Mouse (Mus musculus) lung, postnatal 25 days (tissue): ENCODE data around the gene Gm10840.

Experiments used
- DNase-seq: peaks from one replicate; pipeline ENCODE4 v3.0.0; 2022; ENCODE audit warnings: low spot score

Gm10840 gene

DNA sequence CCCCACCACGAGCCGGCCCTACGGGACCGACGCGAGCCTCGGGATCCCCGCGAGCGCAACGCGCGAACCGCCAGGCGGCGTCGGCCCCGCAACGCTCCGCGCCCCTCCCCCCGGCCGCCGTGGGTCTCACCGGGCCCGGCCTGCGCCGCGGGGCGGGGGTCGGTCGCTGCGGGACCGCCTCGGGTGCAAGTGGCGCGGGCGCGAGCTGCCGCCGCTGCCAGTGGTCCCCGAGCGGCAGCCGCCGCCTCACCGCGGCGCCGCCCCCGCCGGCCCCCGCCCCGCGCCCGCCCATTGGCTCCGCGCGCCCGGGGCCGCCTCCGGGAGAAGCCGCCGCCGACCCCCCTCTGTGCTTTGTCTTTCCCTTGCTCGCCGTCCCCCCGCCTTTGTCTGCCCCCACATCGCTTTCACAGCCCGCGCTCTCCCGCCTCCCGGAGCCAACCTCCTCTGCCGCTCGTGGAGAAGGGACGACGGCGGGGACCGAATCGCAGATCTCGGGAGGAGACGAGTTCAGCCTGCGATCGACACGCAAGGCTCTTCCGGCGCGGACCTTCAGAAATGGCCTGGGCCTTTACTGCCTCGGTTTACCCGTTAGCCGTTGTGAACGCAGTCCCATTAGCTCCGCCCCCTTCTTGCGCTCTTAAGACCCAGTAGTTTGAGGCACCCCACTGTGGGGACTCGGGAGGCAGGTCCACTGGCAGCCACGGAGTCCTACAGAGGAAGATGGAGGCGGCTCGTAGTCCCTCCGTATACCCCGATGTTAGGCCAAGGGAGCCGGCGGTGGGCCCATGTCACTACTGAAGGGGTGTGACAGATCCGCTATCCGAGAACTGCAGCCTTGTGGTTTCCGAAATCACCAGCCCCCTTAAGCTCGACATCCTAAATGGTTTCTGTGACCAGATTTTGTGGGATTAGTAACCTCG is 469 bp upstream of the Gm10840 start:
- peak; percentile 79 for DNase-seq

DNA sequence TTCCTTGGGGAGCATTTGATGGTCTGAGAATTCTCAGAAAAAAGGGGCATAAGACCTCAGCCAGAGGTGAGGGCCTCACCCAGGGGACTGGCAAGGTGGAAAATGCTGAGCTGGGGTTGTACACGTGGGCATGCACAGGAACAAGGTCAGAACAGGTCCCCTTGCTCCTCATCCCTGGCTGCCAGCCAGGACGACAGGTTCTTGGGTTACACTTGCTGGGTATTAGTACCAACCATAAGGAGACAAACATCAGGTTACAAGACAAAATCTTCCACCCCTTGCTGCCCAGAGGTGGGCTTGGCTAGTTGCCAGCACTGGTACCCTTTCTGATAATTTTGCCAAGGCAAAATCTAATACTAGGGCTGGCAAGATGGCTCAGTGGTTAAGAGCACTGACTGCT is 1.6 kb downstream of the Gm10840 start:
- no peak for DNase-seq

DNA sequence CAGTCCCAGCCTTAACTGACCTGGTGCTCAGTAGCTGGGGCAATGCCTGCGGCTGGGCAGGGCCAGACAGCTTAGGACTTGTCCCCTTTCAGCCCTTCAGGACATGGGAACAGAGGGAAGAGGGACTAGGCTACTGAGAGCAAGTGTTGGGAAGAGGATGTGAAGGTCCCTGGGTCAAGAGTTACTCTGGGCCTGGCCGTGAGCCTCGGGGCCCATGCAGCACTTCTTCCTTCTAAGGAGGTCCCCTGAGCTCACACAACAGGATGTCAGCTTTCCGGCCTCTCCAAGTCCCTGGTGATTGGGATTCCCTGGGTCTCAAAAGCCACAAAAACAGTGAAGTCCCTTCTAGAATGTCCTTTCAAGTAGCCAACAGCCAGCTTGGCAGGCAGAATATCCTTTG is 2.9 kb downstream of the Gm10840 start:
- DNase-seq, result peak; percentile 34

DNA sequence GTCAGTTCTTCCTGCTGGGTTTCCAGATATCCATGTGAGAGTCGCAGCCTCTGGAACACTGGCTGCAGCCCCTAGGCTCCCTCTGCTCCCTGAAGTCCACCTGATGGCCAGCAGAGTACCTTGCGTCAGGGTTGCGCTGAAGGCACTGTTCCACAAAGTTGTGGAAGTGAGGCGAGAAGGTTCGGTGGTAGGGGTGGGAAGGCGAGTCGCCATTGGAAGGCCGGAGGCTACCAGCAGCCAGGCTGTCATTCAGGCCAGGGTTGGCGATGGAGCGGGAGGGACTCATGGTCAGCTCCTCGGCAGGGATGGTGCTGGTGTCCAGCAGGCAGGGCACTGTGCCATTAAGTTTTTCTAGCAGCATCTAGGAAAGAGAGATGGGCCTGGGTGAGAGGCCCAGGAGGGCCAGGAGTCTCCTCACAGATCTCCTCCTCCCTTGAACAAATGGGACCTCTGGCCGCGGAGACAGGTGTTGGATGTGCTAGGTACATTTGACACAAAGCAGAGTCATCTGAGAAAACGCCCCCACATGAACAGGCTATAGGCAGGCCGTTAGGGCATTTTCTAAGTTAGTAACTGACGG is 4.0 kb downstream of the Gm10840 start:
- no peak for DNase-seq

DNA sequence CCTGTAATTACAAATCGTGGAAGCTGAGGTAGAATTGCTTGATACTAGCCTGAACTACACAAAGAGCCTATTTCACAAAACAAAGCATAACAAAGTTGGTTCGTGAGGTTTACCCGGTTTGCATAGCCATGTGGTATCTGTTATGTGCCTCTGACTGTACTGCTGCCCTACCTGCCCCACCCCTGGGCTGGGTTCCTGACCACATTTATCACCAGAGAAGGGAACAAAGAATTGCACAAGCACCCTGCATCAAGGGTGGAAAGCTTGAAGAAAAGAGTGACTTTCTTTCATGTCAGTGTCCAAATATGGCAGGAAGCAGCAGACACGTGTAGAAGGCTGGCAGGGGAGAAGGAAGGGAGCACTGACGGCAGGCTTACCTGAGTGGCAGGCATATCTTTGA is 6.8 kb downstream of the Gm10840 start:
- peak; percentile 57 for DNase-seq

DNA sequence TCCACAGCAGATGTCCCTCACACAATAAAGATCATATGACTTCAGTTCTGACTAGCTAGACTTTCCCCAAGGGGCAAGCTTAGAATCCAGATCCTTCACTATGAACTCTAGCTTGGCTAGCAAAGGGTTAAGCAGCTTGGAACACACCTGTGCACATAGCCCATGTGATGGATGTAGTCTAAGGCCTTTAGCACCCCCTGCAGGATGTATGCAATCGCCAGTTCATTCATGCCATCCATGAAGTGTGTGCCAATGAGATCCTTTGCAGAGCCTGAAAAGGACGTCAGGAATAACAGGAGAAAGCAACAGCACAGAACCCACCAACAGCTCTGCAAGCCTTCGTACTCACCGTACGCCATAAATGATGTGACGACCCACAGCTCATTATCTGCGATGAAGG is 10.2 kb downstream of the Gm10840 start:
- peak; percentile 75 for DNase-seq

DNA sequence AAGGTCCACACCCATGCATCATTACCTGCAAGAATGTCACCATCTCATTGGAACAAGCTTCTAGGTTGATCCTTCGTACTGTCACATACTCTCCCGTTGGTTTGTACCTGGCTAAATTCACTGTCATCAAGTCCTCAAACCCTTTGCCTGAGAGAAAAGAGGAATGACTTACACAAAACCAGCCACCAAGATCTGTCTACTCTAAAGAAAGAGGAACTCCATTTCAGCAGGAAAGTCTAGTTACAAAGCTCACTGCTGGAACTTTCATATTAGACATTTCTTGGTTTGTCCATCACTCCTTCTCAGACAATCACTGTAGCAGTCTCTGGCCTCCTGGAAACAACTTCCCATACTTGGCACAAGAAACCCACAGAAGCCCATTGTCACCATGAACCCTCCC is 12.6 kb downstream of the Gm10840 start:
- DNase-seq, result no peak

DNA sequence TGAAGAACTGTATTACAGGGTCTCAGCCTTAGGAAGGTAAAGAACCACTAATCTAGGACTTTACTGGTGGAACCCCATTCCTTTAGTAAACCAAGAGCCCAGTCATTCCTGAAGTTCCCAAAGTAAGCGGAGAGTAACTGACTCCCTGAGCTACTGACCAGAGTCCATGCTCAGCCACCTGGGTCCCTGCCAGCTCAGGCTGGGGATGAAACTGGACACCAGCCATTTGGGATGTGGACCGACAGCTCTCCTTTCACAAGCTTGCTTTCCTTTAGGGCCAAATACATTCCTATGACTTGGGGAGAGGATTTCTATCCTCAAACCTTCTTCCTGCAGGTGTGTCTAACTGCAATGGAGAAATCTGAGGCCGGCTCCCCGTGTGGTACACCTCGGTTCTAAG is 13.7 kb downstream of the Gm10840 start:
- no peak for DNase-seq

DNA sequence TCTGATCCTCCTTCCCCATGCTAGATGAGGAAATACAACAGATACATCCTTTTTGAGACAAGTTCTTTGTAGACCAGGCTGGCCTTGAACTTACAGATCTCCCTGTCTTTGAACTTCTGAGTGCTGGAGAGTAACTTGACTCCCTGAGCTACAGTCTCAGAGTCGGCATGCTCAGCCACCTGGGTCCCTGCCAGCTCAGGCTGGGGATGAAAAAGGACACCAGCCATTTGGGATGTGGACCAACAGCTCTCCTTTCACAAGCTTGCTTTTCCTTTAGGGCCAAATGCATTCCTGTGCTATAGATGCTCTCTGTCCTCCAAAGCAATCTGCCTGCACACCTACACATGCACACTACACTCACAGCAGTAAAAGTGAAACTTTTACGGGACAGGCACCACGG is 14.4 kb downstream of the Gm10840 start:
- no peak for DNase-seq

DNA sequence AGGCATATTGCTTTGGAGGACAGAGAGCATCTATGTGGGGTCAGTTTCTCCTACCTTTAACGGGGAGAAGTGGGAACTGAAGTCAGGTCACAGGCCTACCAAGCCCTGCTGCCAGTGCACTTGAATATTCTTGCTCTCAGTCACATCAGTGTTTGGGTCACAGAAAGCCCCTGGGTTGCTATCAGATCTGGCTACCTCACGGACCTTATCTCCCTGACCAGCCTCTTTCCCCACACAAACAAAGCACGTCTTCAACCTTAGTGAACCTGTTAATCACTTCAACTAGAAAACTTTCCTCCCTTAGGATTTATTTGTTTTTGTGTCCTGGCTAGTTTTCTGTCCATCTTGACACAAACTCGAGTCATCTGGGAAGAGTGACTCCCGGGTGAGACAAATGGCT is 15.7 kb downstream of the Gm10840 start:
- DNase-seq, result no peak

DNA sequence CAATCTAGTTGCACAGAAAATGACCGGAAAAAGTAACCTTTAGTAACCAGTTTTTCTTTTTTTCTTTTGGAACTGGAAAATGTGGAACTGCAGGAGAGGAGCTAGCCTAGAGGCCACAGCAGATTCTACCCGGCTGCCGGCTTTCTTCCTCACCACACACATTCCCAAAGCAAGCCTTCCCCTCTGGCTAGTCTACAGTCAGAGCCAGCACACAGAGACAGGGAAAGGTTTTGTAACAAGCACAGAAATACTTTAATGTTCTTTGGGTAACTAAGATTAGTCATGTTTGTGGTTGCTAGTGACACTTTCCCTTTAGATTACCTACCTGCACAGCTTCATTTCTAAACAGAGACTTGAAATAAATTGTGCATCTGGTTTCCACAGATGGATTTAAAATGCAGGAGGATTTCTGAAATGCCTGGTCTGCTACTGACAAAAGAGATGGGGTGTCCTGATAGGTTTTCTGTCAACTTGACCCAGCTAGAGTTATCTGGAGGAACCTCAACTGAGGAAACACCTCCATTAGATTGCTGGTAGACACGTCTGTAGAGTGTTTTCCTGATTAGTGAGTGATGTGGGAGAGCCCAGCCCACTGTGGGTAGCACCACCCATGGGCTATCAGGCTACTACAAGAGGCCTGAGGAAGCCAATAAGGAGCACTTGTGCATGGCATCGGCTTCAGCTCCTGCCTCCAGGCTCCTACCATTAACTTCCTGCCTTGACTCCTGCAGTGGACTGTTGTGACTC is 17.6 kb downstream of the Gm10840 start:
- DNase-seq, result no peak

DNA sequence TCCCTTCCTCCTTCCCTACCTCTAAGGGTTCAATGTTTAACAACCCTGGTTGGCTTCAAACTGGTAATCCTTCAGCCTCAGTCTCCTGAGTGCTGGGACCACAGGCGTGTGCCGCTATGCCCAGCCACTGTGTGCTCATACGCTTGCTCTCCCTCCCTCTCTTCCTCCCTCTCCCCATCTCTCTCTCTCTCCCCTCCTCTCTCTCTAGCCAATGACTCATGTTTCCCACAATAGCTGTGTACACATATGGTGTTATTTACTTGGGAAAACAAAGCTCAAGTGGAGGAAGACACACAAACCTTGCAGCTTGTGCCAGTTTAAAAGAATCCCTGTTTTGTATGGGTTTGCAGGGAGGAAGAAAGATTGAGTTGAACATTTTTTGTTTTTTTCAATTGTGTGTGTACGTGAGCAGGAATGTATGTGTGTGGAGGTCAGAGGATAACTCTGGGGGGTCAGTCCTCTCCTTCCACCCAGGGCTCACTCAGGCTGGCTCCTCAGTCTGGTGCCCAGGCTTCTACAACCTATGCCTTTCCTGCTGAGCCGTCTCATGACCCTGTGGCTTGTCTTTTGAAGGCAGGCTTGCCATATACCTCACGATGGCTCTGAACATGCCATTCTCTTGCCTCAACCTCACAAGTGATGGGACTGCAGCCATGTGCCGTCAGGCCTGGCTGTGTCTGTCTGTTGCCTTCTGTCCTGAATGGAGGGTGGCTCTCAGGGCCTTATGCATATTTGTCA is 19.2 kb downstream of the Gm10840 start:
- DNase-seq, result no peak

DNA sequence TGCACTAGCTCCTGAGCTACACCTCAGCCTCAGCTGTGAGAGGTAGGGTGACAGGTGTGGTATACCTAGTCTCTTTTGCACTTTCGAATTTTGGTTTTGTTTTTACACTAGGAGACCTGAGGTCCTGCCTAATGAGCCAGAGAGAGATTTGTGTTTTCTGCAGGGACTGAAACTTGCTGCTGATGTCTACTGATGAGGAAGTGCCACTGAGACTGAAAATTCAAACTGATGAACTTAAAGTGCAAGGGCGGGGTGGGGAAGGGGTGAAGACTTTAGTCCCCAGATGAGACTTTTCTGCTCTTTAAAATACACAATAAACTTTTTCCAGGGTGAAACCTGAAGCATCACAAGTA is 19.8 kb downstream of the Gm10840 start:
- DNase-seq, result no peak

DNA sequence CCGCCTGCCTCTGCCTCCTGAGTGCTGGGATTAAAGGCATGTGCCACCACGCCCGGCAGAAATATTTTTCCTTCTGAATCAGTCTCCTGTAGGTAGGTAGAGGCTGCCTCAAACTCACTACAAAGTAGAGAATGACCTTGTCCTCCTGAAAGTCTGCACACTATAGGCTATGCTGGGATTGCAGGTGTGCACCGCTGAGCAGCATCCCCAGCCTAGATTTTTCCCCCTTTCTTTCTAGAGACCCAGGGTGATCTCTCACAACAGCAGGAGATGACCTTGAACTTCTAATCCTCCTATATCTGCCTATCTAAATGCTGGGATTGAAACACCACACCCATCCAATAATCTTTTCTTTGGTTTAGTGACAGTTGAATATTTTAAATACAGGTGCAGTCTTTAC is 26.7 kb downstream of the Gm10840 start:
- no peak for DNase-seq

DNA sequence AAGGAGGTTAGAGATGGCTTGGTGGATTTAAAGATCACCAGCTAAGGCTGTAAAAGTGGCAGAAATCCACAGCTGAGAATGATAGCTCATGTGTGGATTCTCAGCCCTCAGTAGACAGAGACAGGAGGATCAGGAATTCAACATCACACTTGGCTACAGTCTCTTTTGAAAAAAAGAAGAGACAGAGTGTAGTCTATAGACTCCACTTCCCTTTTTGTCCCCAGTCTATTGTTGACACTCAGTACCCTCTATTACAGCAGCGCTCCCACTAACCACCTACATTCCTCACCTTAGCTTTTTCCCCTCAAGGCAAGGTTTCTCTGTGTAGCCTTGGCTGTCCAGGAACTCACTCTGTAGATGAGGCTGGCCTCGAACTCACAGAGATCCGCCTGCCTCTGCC is 31.1 kb downstream of the Gm10840 start:
- DNase-seq, result no peak

DNA sequence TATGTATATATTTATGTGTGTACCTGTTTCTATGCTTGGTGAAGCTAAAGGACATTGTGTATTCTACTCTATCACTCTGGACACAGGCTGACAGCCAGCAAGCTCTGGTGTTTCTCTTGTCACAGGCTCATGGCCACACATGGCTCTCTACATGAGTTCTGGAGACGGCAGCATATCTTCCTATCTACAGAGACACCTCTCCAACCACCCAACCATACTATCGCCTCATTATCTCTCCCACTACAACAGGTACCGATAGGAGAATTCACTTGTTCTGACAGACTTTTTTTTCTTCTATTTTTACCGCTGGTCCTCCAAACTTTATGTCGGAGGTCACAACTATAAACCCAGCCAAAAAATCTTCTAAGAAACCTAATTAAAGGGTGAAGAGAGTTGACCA is 31.6 kb downstream of the Gm10840 start:
- no peak for DNase-seq

DNA sequence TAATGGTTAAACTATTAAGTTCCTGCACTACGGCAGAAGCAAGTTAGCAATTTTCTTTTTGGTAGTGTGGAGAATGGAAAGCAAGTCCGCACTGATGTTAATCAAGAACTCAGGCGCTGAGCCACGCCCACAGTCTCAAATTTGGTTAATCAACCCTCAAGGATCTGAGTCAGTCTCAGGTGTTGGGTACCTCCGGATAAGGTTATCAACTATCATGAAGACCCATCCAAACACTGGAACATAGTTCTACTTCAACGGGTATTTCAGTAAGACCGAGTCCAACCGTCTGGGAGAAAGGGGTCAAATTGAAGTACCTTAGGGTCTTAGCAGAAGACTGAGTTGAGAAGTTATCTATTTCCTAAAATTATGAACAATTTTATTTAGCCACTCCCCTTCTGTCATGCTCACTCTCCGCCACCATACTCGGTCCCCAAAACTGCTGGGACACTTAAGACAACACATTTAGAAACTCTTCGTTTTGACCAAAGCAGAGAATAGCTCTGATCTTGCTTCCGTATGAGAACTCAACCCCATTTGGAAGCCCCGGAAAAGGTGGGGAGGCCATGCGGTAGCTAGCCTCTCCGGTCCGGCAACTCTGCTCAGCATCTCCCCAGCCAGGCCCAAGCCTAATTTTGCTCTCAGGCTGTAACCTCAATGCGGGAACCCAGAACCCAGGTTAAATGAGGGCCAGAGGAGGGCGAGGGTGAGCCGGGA is 32.2 kb downstream of the Gm10840 start:
- no peak for DNase-seq

DNA sequence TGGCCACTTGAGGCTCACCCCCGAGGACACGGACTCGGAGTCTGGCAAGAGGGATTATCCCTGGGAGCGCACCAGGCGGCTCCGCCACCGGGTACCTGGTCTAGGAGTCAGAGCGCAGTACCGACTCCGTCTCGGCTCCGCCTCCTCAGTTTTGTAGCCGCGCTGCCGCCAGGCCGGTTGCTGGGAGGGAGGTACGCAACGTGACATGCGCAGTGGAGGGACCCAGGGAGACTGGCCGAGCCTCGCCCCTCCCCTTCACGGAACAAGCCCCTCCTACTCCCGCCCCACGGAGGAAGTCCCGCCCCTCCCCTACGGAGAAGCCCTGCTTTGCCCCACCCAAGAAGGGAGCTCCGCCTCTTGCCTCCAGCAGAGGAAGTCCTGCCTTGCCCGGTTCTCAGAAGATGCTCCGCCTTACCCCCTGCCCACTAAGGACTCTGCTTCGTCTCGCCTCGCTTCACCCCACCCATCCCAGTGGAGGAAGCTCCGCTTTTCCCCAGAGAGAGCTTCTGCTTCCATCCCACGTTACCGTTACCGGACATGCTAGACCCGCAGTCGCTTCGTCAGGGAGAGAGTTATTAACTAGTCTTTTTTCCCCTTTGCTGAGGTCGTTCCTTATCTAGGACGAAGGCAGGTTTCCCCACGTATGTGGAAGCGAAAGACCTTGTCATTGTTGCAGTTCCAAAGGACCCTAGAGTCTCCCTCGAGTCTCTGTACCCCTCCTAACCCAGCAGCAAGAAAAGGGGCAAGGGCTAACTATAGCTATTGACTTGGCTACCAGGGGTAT is 32.9 kb downstream of the Gm10840 start:
- DNase-seq, result peak; percentile 97

DNA sequence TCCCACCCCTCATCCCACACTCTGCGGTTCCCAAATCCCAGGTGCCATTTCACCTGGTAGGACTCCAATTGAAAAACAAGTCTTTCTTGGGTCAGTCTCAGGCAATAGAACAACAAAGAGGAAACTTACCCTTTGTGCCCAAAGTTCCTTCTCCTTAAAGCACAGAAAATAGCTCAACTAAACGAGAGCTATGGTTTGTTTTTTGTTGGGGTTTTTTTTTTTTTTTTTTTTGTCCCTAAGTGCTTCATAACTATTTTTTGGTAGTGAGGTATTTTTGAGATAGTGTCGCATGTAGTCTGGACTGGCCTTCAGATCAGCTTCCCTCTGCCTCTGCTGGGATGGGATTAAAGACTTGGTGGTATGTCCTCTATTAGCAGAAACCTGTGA is 33.5 kb downstream of the Gm10840 start:
- DNase-seq, result no peak

DNA sequence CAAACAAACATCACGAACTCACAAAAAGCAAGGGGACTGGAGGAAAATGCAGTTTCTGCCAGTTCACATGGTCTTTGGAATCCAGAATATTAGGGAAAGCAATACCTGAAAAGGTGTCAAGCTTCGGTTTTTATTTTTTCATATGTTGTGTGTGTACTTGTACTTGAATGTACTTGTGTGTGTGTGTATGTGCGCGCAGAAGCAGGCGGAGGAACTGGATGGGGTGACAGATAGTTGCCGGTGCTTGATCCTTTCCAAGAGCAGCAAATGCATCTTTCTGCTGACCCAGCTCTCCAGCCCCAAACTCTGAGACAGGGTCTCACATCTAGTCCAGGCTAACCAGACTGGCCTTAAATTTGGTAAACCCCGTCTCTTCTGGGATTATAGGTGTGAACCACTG is 34.2 kb downstream of the Gm10840 start:
- DNase-seq, result no peak

DNA sequence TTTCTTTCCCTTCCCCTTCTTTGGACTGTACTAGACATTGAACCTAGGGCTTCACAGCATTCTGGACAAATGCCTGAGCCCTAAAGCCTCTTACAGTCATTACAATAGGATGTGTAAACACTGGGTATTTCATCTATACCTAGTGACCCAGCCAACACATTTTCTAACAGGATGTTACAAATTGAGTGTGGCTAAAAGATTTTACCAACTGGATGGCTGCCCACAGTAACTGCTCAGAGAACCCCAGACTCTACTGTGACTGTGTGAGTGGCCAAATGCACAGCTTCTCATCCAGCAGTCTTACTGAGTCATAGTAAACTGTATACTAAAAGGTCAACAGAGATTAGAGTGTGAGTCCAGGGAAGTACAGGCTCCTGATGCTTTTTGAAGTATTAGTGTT is 34.7 kb downstream of the Gm10840 start:
- DNase-seq, result no peak
